Mouse (Mus musculus) megakaryocyte, embryonic 14.5 days (primary cell): ENCODE data around the gene Asb1.

Experiments used
- FLI1 ChIP-seq: IDR thresholded peaks from 2 replicates; pipeline ENCODE4 v1.6.1; 2012; ENCODE audit warnings: low read length, inconsistent platforms, mixed read lengths
- GATA1 ChIP-seq: IDR thresholded peaks from 3 replicates; pipeline ENCODE4 v1.6.1; 2012; ENCODE audit warnings: mixed read lengths, low read length, inconsistent platforms, borderline replicate concordance

- TF ChIP-seq GATA1 = no peak
- no peak for TF ChIP-seq FLI1
Measured at GRCm38 (mm10) chr1:91541042-91541592, 773 bp downstream of the Asb1 start.
